Mouse (Mus musculus): ENCODE measurements around the gene Gale. TPM values are rescaled to one million over a fixed set of nuclear protein-coding genes. Genes with fewer than 3 reads are reported as not detected.

Gale gene
- total and polyA plus RNA-seq, 3 experiments, result 4.3 to 23.3 (median 10.9) TPM

- ATAC-seq (ENCODE audit: extremely low read depth, insufficient number of reproducible peaks, low FRiP score, poor library complexity, severe bottlenecking), result no peak
- Histone ChIP-seq H3K36me3 (replicated peaks) (peaks cover 49% of the 10 kb centered on the region), H3K4me1 (ENCODE audit: insufficient read depth, low read depth, low read length) (peaks cover 58% of the 10 kb centered on the region), H3K4me3 (ENCODE audit: low read depth, low read length) (peak overlapping the region; percentile 98), H3K9me3 (replicated peaks) (no peaks in the 10 kb centered on the region), H3K27me3 (ENCODE audit: insufficient read depth, low read length) (no peaks in the 10 kb centered on the region)
- no peak for TF ChIP-seq POLR2AphosphoS5 (IDR thresholded peaks at IDR 0.05; ENCODE audit: insufficient replicate concordance, low read depth, low read length)
- no peak for TF ChIP-seq CTCF (IDR thresholded peaks at IDR 0.05; ENCODE audit: low read depth, low read length)
- TF ChIP-seq TAL1 (conservative IDR thresholded peaks at IDR 0.05; ENCODE audit: low read depth, low read length), result no peak
- TF ChIP-seq GATA1 (IDR thresholded peaks at IDR 0.05; ENCODE audit: borderline replicate concordance, low read length), result no peak
- no peak for TF ChIP-seq GATA2 (IDR thresholded peaks at IDR 0.05; ENCODE audit: borderline replicate concordance, low read depth, low read length)
- DNase-seq (ENCODE audit: low spot score), result no peak
Observed at GRCm38 (mm10) chr4:135985769-135986168, 22.2 kb downstream of the Gale start.

GRCm38 (mm10) chr4:135986301-135986942 is 22.9 kb downstream of the Gale start:
- ATAC-seq (ENCODE audit: extremely low read depth, insufficient number of reproducible peaks, low FRiP score, poor library complexity, severe bottlenecking), result no peak
- no peak for TF ChIP-seq GATA2 (IDR thresholded peaks at IDR 0.05; ENCODE audit: borderline replicate concordance, low read depth, low read length)
- TF ChIP-seq GATA1 (IDR thresholded peaks at IDR 0.05; ENCODE audit: borderline replicate concordance, low read length), result no peak
- TF ChIP-seq CTCF (IDR thresholded peaks at IDR 0.05; ENCODE audit: low read depth, low read length), result no peak
- no peak for TF ChIP-seq POLR2AphosphoS5 (IDR thresholded peaks at IDR 0.05; ENCODE audit: insufficient replicate concordance, low read depth, low read length)
- TF ChIP-seq TAL1 (conservative IDR thresholded peaks at IDR 0.05; ENCODE audit: low read depth, low read length), result no peak
- Histone ChIP-seq H3K4me1 (ENCODE audit: insufficient read depth, low read depth, low read length) (peaks cover 58% of the 10 kb centered on the region), H3K4me3 (ENCODE audit: low read depth, low read length) (peak overlapping the region; percentile 98), H3K9me3 (replicated peaks) (peaks cover under 1% of the 10 kb centered on the region; the same call in 1 of the 2 replicates), H3K27me3 (ENCODE audit: insufficient read depth, low read length) (no peaks in the 10 kb centered on the region), H3K36me3 (replicated peaks) (peaks cover 43% of the 10 kb centered on the region)
- no peak for DNase-seq (ENCODE audit: low spot score)

GRCm38 (mm10) chr4:135986943-135987710 is 23.6 kb downstream of the Gale start, which contains the start of gene Pithd1:
Pithd1 (minus strand) TSS chr4:135987264.
- Histone ChIP-seq H3K4me1 (ENCODE audit: insufficient read depth, low read depth, low read length) (peaks cover 52% of the 10 kb centered on the region), H3K4me3 (ENCODE audit: low read depth, low read length) (peak within 1 kb of the TSS; percentile 98)
- peak; percentile 36 for ATAC-seq (ENCODE audit: extremely low read depth, insufficient number of reproducible peaks, low FRiP score, poor library complexity, severe bottlenecking)

GRCm38 (mm10) chr4:135987714-135988113 is 24.2 kb downstream of the Gale start:
- H3K4me3 ChIP-seq (ENCODE audit: low read depth, low read length), result peak overlapping the region; percentile 98; the same call in 1 of the 2 replicates
- no peak for DNase-seq (ENCODE audit: low spot score)
- peaks cover 51% of the 10 kb centered on the region for H3K4me1 ChIP-seq (ENCODE audit: insufficient read depth, low read depth, low read length)
- no peaks in the 10 kb centered on the region for H3K27me3 ChIP-seq (ENCODE audit: insufficient read depth, low read length)
- peaks cover 31% of the 10 kb centered on the region for H3K36me3 ChIP-seq (replicated peaks)
- no peak for TF ChIP-seq TAL1 (conservative IDR thresholded peaks at IDR 0.05; ENCODE audit: low read depth, low read length)
- TF ChIP-seq POLR2AphosphoS5 (IDR thresholded peaks at IDR 0.05; ENCODE audit: insufficient replicate concordance, low read depth, low read length), result no peak
- TF ChIP-seq GATA2 (IDR thresholded peaks at IDR 0.05; ENCODE audit: borderline replicate concordance, low read depth, low read length), result no peak
- no peak for TF ChIP-seq CTCF (IDR thresholded peaks at IDR 0.05; ENCODE audit: low read depth, low read length)
- TF ChIP-seq GATA1 (IDR thresholded peaks at IDR 0.05; ENCODE audit: borderline replicate concordance, low read length), result no peak
- H3K9me3 ChIP-seq (replicated peaks), result peaks cover 3% of the 10 kb centered on the region
- no peak for ATAC-seq (ENCODE audit: extremely low read depth, insufficient number of reproducible peaks, low FRiP score, poor library complexity, severe bottlenecking)

More at GRCm38 (mm10) chr4:135986943-135987710, 23.6 kb downstream of the Gale start, which contains the start of gene Pithd1:
- no peak for TF ChIP-seq TAL1 (conservative IDR thresholded peaks at IDR 0.05; ENCODE audit: low read depth, low read length)
- no peak for TF ChIP-seq CTCF (IDR thresholded peaks at IDR 0.05; ENCODE audit: low read depth, low read length)
- no peak for TF ChIP-seq POLR2AphosphoS5 (IDR thresholded peaks at IDR 0.05; ENCODE audit: insufficient replicate concordance, low read depth, low read length)
- TF ChIP-seq GATA1 (IDR thresholded peaks at IDR 0.05; ENCODE audit: borderline replicate concordance, low read length), result no peak
- no peak for TF ChIP-seq GATA2 (IDR thresholded peaks at IDR 0.05; ENCODE audit: borderline replicate concordance, low read depth, low read length)
- peaks cover 36% of the 10 kb centered on the region for H3K36me3 ChIP-seq (replicated peaks)
- H3K27me3 ChIP-seq (ENCODE audit: insufficient read depth, low read length), result no peaks in the 10 kb centered on the region
- peaks cover 3% of the 10 kb centered on the region for H3K9me3 ChIP-seq (replicated peaks)
- DNase-seq (ENCODE audit: low spot score), result peak; percentile 86

- peaks cover 13% of the 10 kb centered on the region for H3K9me3 ChIP-seq (replicated peaks)
- peaks cover 3% of the 10 kb centered on the region for H3K36me3 ChIP-seq (replicated peaks)
- no peak for ATAC-seq (ENCODE audit: extremely low read depth, insufficient number of reproducible peaks, low FRiP score, poor library complexity, severe bottlenecking)
- no peak for DNase-seq (ENCODE audit: low spot score)
- TF ChIP-seq TAL1 (conservative IDR thresholded peaks at IDR 0.05; ENCODE audit: low read depth, low read length) (no peak), GATA2 (IDR thresholded peaks at IDR 0.05; ENCODE audit: borderline replicate concordance, low read depth, low read length) (no peak), GATA1 (IDR thresholded peaks at IDR 0.05; ENCODE audit: borderline replicate concordance, low read length) (no peak)
- H3K4me3 ChIP-seq (ENCODE audit: low read depth, low read length), result no peak overlapping the region
- no peaks in the 10 kb centered on the region for H3K27me3 ChIP-seq (ENCODE audit: insufficient read depth, low read length)
- peaks cover 9% of the 10 kb centered on the region for H3K4me1 ChIP-seq (ENCODE audit: insufficient read depth, low read depth, low read length)
Observed at GRCm38 (mm10) chr4:135993941-135994340, 30.4 kb downstream of the Gale start.

GRCm38 (mm10) chr4:135995118-135995517 is 31.6 kb downstream of the Gale start:
- Histone ChIP-seq H3K4me1 (ENCODE audit: insufficient read depth, low read depth, low read length) (peaks cover 7% of the 10 kb centered on the region), H3K4me3 (ENCODE audit: low read depth, low read length) (no peak overlapping the region), H3K36me3 (replicated peaks) (peaks cover 3% of the 10 kb centered on the region), H3K9me3 (replicated peaks) (peaks cover 13% of the 10 kb centered on the region), H3K27me3 (ENCODE audit: insufficient read depth, low read length) (no peaks in the 10 kb centered on the region)
- DNase-seq (ENCODE audit: low spot score) (no peak), ATAC-seq (ENCODE audit: extremely low read depth, insufficient number of reproducible peaks, low FRiP score, poor library complexity, severe bottlenecking) (no peak)
- no peak for TF ChIP-seq TAL1 (conservative IDR thresholded peaks at IDR 0.05; ENCODE audit: low read depth, low read length)
- no peak for TF ChIP-seq GATA2 (IDR thresholded peaks at IDR 0.05; ENCODE audit: borderline replicate concordance, low read depth, low read length)
- TF ChIP-seq GATA1 (IDR thresholded peaks at IDR 0.05; ENCODE audit: borderline replicate concordance, low read length), result no peak
- TF ChIP-seq POLR2AphosphoS5 (IDR thresholded peaks at IDR 0.05; ENCODE audit: insufficient replicate concordance, low read depth, low read length), result no peak
- no peak for TF ChIP-seq CTCF (IDR thresholded peaks at IDR 0.05; ENCODE audit: low read depth, low read length)

Measured in G1E (cell line).